Mouse (Mus musculus) midbrain, embryonic 16.5 days (tissue): Measurements from ENCODE around the gene Rab35. TPM values are rescaled to one million over a fixed set of nuclear protein-coding genes. Genes with fewer than 3 reads are reported as not detected.
A peak's percentile ranks its signal among the peaks of the same experiment; 100 is the strongest.

ENCODE experiments used
- ATAC-seq: fragments of 200-750 bp; cut with Nextera tagmentation; 2 replicates; pipeline ENCODE4 v1.8.0; 2017; ENCODE audit warnings: moderate TSS enrichment
- H3K27ac ChIP-seq: fragments of 300-500 bp; sonication (generic); 2 replicates; pipeline ENCODE4 v1.5.1; 2014; ENCODE audit warnings: mild to moderate bottlenecking, low read length, mixed read lengths
- H3K27me3 ChIP-seq: fragments of 300-500 bp; sonication (generic); 2 replicates; pipeline ENCODE4 v1.6.1; 2014; ENCODE audit warnings: low read depth, low read length, mixed read lengths; ENCODE audit not compliant: control insufficient read depth, insufficient read depth
- H3K36me3 ChIP-seq: fragments of 300-500 bp; sonication (generic); 2 replicates; pipeline ENCODE4 v1.6.1; 2014; ENCODE audit warnings: mild to moderate bottlenecking, low read length, moderate library complexity, mixed read lengths; ENCODE audit not compliant: control insufficient read depth, insufficient read depth
- H3K4me1 ChIP-seq: fragments of 300-500 bp; sonication (generic); 2 replicates; pipeline ENCODE4 v1.6.1; 2014; ENCODE audit warnings: mild to moderate bottlenecking, low read length, mixed read lengths; ENCODE audit not compliant: control insufficient read depth, insufficient read depth
- H3K4me2 ChIP-seq: fragments of 300-500 bp; sonication (generic); 2 replicates; pipeline ENCODE4 v1.6.1; 2014; ENCODE audit warnings: mild to moderate bottlenecking, low read length, mixed read lengths
- H3K4me3 ChIP-seq: fragments of 300-500 bp; sonication (generic); 2 replicates; pipeline ENCODE4 v1.5.1; 2014; ENCODE audit warnings: low read depth, mild to moderate bottlenecking, low read length, moderate library complexity, mixed read lengths
- H3K9ac ChIP-seq: fragments of 300-500 bp; sonication (generic); 2 replicates; pipeline ENCODE4 v1.6.1; 2014; ENCODE audit warnings: low read depth, low read length, mixed read lengths
- H3K9me3 ChIP-seq: fragments of 300-500 bp; sonication (generic); replicated peaks from 2 replicates; pipeline ENCODE4 v1.6.1; 2014; ENCODE audit warnings: mild to moderate bottlenecking, low read length, mixed read lengths; ENCODE audit not compliant: control insufficient read depth, poor library complexity, severe bottlenecking
- WGBS: fragments of 180-500 bp; shearing (Covaris S2); extraction: QIAGEN DNeasy Blood & Tissue Kit; methylation state at CpG from one replicate; pipeline ENCODE4 v1.1.7; 2014; 5-methylcytosine and 5-hydroxymethylcytosine counted together
- polyA plus RNA-seq: library from polyadenylated mRNA; unstranded; fragments of >200 nt; fragmentation: Nextera tagmentation; extraction: Ambion mirVana; gene quantifications from 2 replicates; pipeline ENCODE4 v1.2.1, GENCODE M21; 2015

Gene Rab35
- 16.5 and 18.5 TPM in 2 replicates for polyA plus RNA-seq

- ATAC-seq: peak; percentile 83
- Histone ChIP-seq H3K4me2 (peak within 1 kb of the TSS; percentile 84), H3K4me1 (peaks cover 34% of the 10 kb centered on the region), H3K9ac (peak within 1 kb of the TSS; percentile 93), H3K27ac (peak within 1 kb of the TSS; percentile 88), H3K36me3 (no peaks in the 10 kb centered on the region), H3K9me3 (no peaks in the 10 kb centered on the region), H3K27me3 (no peaks in the 10 kb centered on the region), H3K4me3 (peak within 1 kb of the TSS; percentile 93)
- under 1% methylated on average over 73 of the region's 125 CpGs for WGBS
Measured at GRCm38 (mm10) chr5:115631505-115632357, at the start of gene Rab35. Rab35 (plus strand) TSS chr5:115631908.

DNA sequence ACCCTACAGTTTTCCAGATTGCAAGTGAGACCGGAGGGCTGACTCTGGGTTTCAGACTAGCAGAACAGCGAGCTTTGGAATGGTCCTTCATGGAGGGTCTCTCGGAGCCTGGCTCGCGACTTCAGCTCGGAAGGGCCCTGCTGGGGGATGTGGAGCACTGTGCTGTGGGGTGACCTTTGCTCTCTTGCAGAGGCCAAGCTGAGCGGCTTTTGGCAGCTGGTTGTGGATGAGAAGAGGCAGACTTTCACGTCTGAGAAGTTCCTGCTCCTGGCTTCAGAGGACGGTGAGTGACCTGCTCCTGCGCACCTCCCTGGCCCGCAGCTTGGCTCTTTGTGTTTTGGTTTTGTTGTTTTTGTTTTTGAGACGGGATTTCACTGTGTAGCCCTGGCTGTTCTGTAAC, 46.1 kb upstream of the Rab35 start:
- no peaks in the 10 kb centered on the region for H3K4me1 ChIP-seq
- H3K27me3 ChIP-seq: no peaks in the 10 kb centered on the region
- no peak overlapping the region for H3K9ac ChIP-seq
- H3K4me3 ChIP-seq: no peak overlapping the region
- no peak overlapping the region for H3K27ac ChIP-seq
- peaks cover 5% of the 10 kb centered on the region; the same call in 1 of the 2 replicates for H3K9me3 ChIP-seq
- WGBS: 86% methylated on average over 12 of the region's 12 CpGs
- ATAC-seq: no peak
- no peak overlapping the region for H3K4me2 ChIP-seq
- H3K36me3 ChIP-seq: peaks cover 74% of the 10 kb centered on the region

DNA sequence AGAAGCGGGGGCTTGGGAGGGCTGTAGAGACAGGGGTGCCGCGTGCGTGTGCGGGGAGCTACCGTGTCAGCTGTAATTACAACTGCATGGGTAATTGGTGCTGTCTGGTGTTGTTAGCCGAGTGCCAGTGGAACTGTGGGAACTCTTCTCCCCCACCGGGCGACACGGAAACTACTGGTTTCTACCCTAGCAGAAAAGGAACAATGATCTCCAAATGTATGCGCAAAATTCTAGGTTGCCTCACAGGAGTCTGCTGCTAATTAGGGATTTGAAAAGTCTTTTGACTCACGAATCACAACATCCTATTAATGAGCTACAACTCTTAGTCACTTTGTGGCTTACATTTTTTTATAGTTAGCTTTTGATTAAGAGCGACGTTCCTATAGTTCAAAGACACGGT, 45.5 kb upstream of the Rab35 start:
- no peak overlapping the region for H3K27ac ChIP-seq
- H3K9ac ChIP-seq: no peak overlapping the region
- no peaks in the 10 kb centered on the region for H3K4me1 ChIP-seq
- WGBS: 54% methylated on average over 15 of the region's 15 CpGs
- H3K4me3 ChIP-seq: no peak overlapping the region
- H3K27me3 ChIP-seq: no peaks in the 10 kb centered on the region
- no peak overlapping the region for H3K4me2 ChIP-seq
- peaks cover 75% of the 10 kb centered on the region for H3K36me3 ChIP-seq
- peaks cover 5% of the 10 kb centered on the region; the same call in 1 of the 2 replicates for H3K9me3 ChIP-seq
- ATAC-seq: no peak

GRCm38 (mm10) chr5:115586780-115587179, 44.9 kb upstream of the Rab35 start:
- no peak overlapping the region for H3K4me3 ChIP-seq
- ATAC-seq: no peak
- H3K4me2 ChIP-seq: no peak overlapping the region
- no peaks in the 10 kb centered on the region for H3K4me1 ChIP-seq
- H3K9me3 ChIP-seq: peaks cover 5% of the 10 kb centered on the region; the same call in 1 of the 2 replicates
- H3K36me3 ChIP-seq: peaks cover 73% of the 10 kb centered on the region
- no peak overlapping the region for H3K27ac ChIP-seq
- H3K9ac ChIP-seq: no peak overlapping the region
- H3K27me3 ChIP-seq: no peaks in the 10 kb centered on the region
- WGBS: 84% methylated on average over 2 of the region's 2 CpGs

GRCm38 (mm10) chr5:115591028-115591427, 40.7 kb upstream of the Rab35 start:
- no peak for ATAC-seq
- Histone ChIP-seq H3K4me2 (no peak overlapping the region), H3K4me1 (no peaks in the 10 kb centered on the region), H3K36me3 (peaks cover 79% of the 10 kb centered on the region), H3K9me3 (no peaks in the 10 kb centered on the region), H3K9ac (no peak overlapping the region), H3K27ac (no peak overlapping the region), H3K4me3 (no peak overlapping the region), H3K27me3 (no peaks in the 10 kb centered on the region)
- 89% methylated on average over 11 of the region's 11 CpGs for WGBS

- ATAC-seq: no peak
- H3K36me3 ChIP-seq: peaks cover 78% of the 10 kb centered on the region
- H3K4me3 ChIP-seq: no peak overlapping the region
- H3K27ac ChIP-seq: no peak overlapping the region
- no peaks in the 10 kb centered on the region for H3K27me3 ChIP-seq
- no peaks in the 10 kb centered on the region for H3K4me1 ChIP-seq
- no peaks in the 10 kb centered on the region for H3K9me3 ChIP-seq
- WGBS: 98% methylated on average over 2 of the region's 2 CpGs
- no peak overlapping the region for H3K9ac ChIP-seq
- no peak overlapping the region for H3K4me2 ChIP-seq
Measured at GRCm38 (mm10) chr5:115591506-115591905, 40.2 kb upstream of the Rab35 start.

DNA sequence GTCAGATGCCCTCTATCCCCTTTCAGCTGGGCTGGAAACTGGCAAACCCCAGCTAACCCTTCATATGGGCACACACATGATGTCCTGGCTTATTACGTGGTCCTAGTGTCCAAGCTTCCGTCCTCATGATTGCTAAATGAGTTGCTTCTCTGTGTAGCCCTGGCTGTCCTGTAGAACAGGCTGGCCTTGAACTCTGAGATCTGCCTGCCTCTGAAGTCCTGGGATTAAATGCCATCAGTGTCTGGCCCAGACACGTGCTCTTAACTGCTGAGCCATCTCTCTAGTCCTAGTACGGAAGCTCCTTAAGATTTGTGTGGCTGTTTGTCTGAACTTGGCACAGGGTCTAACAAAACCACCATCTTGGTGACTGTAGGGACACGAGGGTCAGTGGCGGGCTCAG, 28.1 kb upstream of the Rab35 start:
- peaks cover 55% of the 10 kb centered on the region for H3K36me3 ChIP-seq
- no peak overlapping the region for H3K27ac ChIP-seq
- H3K4me3 ChIP-seq: no peak overlapping the region
- no peak for ATAC-seq
- H3K4me2 ChIP-seq: no peak overlapping the region
- no peaks in the 10 kb centered on the region for H3K9me3 ChIP-seq
- no peaks in the 10 kb centered on the region for H3K4me1 ChIP-seq
- no peak overlapping the region for H3K9ac ChIP-seq
- no peaks in the 10 kb centered on the region for H3K27me3 ChIP-seq
- WGBS: 95% methylated on average over 6 of the region's 6 CpGs

- Histone ChIP-seq H3K4me1 (no peaks in the 10 kb centered on the region), H3K4me2 (no peak overlapping the region), H3K9me3 (no peaks in the 10 kb centered on the region), H3K4me3 (no peak overlapping the region), H3K27ac (no peak overlapping the region), H3K9ac (no peak overlapping the region), H3K36me3 (peaks cover 82% of the 10 kb centered on the region), H3K27me3 (no peaks in the 10 kb centered on the region)
- WGBS: 95% methylated on average over 11 of the region's 11 CpGs
- no peak for ATAC-seq
Measured at GRCm38 (mm10) chr5:115611566-115611965, 20.1 kb upstream of the Rab35 start.

GRCm38 (mm10) chr5:115613332-115613731, 18.4 kb upstream of the Rab35 start:
- H3K27me3 ChIP-seq: no peaks in the 10 kb centered on the region
- 96% methylated on average over 9 of the region's 9 CpGs for WGBS
- H3K4me3 ChIP-seq: no peak overlapping the region
- H3K4me1 ChIP-seq: no peaks in the 10 kb centered on the region
- H3K27ac ChIP-seq: no peak overlapping the region
- H3K36me3 ChIP-seq: peaks cover 84% of the 10 kb centered on the region
- H3K4me2 ChIP-seq: no peak overlapping the region
- no peak for ATAC-seq
- H3K9ac ChIP-seq: no peak overlapping the region
- H3K9me3 ChIP-seq: no peaks in the 10 kb centered on the region
